Mouse (Mus musculus) ES-E14 (cell line): ENCODE results near the gene Zfp639. TPM values are rescaled to one million over a fixed set of nuclear protein-coding genes. Genes with fewer than 3 reads are reported as not detected.

Experiments used
- DNase-seq: peaks from one replicate; pipeline ENCODE4 v3.0.0-alpha.2; 2013; ENCODE audit warnings: low read depth, low spot score
- H3K27ac ChIP-seq: 2 replicates; pipeline ENCODE4 v1.5.1; 2012; ENCODE audit warnings: low read depth, mild to moderate bottlenecking, low read length, moderate library complexity, mixed read lengths; ENCODE audit not compliant: poor library complexity, insufficient read depth, severe bottlenecking
- H3K36me3 ChIP-seq: 2 replicates; pipeline ENCODE4 v1.6.1; 2012; ENCODE audit warnings: mild to moderate bottlenecking, low read length, moderate library complexity, mixed read lengths; ENCODE audit not compliant: control insufficient read depth, poor library complexity, insufficient read depth, severe bottlenecking
- H3K4me1 ChIP-seq, 2 experiments: fragments of 150-350 bp in 1 of 2; sonication (generic) in 1 of 2; 2 replicates each; pipeline ENCODE4 v1.6.1; 2012; ENCODE audit warnings: low read length in 2 of 2, mild to moderate bottlenecking in 1 of 2, mixed read lengths in 1 of 2; ENCODE audit not compliant: control insufficient read depth in 2 of 2, insufficient read depth in 2 of 2, poor library complexity in 1 of 2
- H3K4me3 ChIP-seq, 2 experiments: fragments of 150-350 bp in 1 of 2; sonication (generic) in 1 of 2; 2 replicates each; pipeline ENCODE4 v1.5.1; 2012; ENCODE audit warnings: low read length in 2 of 2, low read depth in 1 of 2, mild to moderate bottlenecking in 1 of 2, mixed read lengths in 1 of 2; ENCODE audit not compliant: insufficient read depth in 1 of 2, poor library complexity in 1 of 2, severe bottlenecking in 1 of 2
- H3K9ac ChIP-seq: 2 replicates; pipeline ENCODE4 v1.6.1; 2012; ENCODE audit warnings: low read depth, mild to moderate bottlenecking, low read length, mixed read lengths; ENCODE audit not compliant: poor library complexity, insufficient read depth, severe bottlenecking
- H3K9me3 ChIP-seq: fragments of 150-350 bp; sonication (generic); 2 replicates; pipeline ENCODE4 v1.6.1; 2012; ENCODE audit warnings: low read depth, mild to moderate bottlenecking, low read length; ENCODE audit not compliant: control insufficient read depth, insufficient read depth
- CHD2 ChIP-seq: IDR thresholded peaks from 2 replicates; pipeline ENCODE4 v1.6.1; 2014; ENCODE audit warnings: mild to moderate bottlenecking, low read depth, low read length, inconsistent platforms
- HCFC1 ChIP-seq: IDR thresholded peaks from 2 replicates; pipeline ENCODE4 v1.6.1; 2012; ENCODE audit warnings: low read length, inconsistent platforms, borderline replicate concordance; ENCODE audit not compliant: insufficient read depth
- MAFK ChIP-seq: IDR thresholded peaks from 2 replicates; pipeline ENCODE4 v1.6.1; 2014; ENCODE audit warnings: mild to moderate bottlenecking, low read depth, low read length, inconsistent platforms; ENCODE audit not compliant: insufficient read depth
- ZC3H11A ChIP-seq: IDR thresholded peaks from 2 replicates; pipeline ENCODE4 v1.6.1; 2012; ENCODE audit warnings: low read depth, mild to moderate bottlenecking, inconsistent platforms, low read length, borderline replicate concordance
- ZNF384 ChIP-seq: IDR thresholded peaks from 2 replicates; pipeline ENCODE4 v1.6.1; 2012; ENCODE audit warnings: low read depth, low read length, inconsistent platforms
- in situ Hi-C, 2 experiments: fragments of 600-800 bp; cut with MboI; formaldehyde crosslinking; loops; one replicate each; pipeline ENCODE4 v1.15.1; 2025; ENCODE audit warnings: low sequenced_read_pairs in 2 of 2, inconsistent platforms in 1 of 2; ENCODE audit not compliant: unreplicated experiment in 2 of 2
- total RNA-seq: library from RNA; depleted of rRNA; stranded (reverse); fragments of 300-350 nt; gene quantifications from 2 replicates; pipeline ENCODE4 v1.2.3, GENCODE M21; 2012; rRNA removed

Gene Zfp639
- total RNA-seq, 1 experiment = 42.1 TPM

GRCm38 (mm10) chr3:32535692-32536091, 25.6 kb downstream of the Zfp639 start:
- Histone ChIP-seq H3K36me3 (peaks cover 6% of the 10 kb centered on the region), H3K9ac (no peak overlapping the region), H3K27ac (no peak overlapping the region), H3K9me3 (no peaks in the 10 kb centered on the region), H3K4me1 (0 out of 4 replicates have a peak, but pooled peaks cover 0 to 3% of the 10 kb centered on the region in 2 experiments), H3K4me3 (no peak overlapping the region)
- TF ChIP-seq HCFC1 = no peak
- no peak for TF ChIP-seq CHD2
- TF ChIP-seq ZC3H11A = no peak
- no peak for TF ChIP-seq ZNF384
- TF ChIP-seq MAFK = no peak
- no peak for DNase-seq
- in situ Hi-C loops = no loop called here

DNA sequence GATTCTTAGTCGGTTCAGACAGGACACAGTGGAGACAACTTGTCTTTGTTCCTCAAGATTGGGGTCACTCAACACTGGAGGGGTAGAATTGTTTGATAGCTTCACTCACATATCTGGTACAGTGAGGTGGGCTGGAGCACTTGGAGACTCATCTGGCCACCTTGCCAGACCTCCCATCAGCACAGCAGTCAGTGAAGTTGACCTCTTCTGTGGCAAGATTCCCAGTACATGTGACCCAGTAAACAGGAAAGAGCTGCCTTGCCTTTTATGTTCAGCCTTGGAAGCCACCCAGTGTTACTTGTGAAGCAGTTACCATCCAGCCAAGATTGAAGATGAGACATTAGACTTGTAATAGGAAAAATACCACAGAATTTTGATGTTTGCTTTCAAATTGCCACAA, 27.5 kb downstream of the Zfp639 start:
- no peak overlapping the region for H3K9ac ChIP-seq
- H3K36me3 ChIP-seq = peaks cover 6% of the 10 kb centered on the region; the same call in 1 of the 2 replicates
- H3K9me3 ChIP-seq = no peaks in the 10 kb centered on the region
- no peak for DNase-seq
- TF ChIP-seq ZC3H11A = no peak
- TF ChIP-seq CHD2 = no peak
- no peak for TF ChIP-seq HCFC1
- TF ChIP-seq ZNF384 = no peak
- no peak for TF ChIP-seq MAFK
- H3K27ac ChIP-seq = no peak overlapping the region
- no peaks in the 10 kb centered on the region for H3K4me1 ChIP-seq
- in situ Hi-C loops = no loop called here
- no peak overlapping the region for H3K4me3 ChIP-seq

DNA sequence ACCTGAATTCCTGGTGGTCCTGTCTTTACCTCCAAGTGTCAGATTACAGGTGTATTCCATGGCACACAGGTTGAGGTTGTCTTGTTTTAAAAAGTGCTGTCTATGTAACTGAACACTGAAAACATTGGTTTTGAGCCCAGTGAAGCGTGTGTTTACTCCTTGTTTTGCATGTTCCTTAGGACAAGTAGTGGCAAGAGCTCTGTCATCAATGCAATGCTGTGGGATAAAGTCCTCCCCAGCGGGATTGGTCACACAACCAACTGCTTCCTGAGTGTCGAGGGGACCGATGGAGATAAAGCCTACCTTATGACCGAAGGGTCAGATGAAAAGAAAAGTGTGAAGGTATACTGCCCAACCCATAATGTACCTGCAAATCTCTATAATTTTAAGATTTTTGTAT, 28.0 kb downstream of the Zfp639 start:
- Histone ChIP-seq H3K36me3 (peaks cover 4% of the 10 kb centered on the region; the same call in 1 of the 2 replicates), H3K4me3 (no peak overlapping the region), H3K27ac (no peak overlapping the region), H3K4me1 (no peaks in the 10 kb centered on the region), H3K9ac (no peak overlapping the region), H3K9me3 (no peaks in the 10 kb centered on the region)
- in situ Hi-C loops = no loop called here
- TF ChIP-seq CHD2 = no peak
- no peak for TF ChIP-seq ZNF384
- TF ChIP-seq MAFK = no peak
- no peak for TF ChIP-seq ZC3H11A
- TF ChIP-seq HCFC1 = no peak
- DNase-seq = no peak

DNA sequence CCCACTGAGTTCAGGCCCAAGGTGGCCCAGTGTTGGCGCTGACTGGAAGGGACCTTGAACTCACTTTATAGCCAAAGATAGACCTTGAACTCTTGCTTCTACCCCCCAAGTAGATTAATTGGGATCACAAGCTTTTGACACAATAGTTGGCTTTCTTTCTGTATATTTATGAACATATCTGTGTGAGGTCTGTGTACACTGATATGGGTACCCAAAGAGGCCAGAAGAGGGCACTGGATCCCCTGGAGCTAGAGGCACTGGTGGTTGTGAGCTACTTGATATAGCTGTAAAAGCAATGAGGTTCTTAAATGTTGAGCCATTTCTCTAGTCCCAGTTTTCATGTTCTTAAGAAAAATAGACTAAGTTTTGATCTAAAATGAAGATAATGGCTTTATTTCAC, 43.0 kb downstream of the Zfp639 start:
- DNase-seq = no peak
- H3K9ac ChIP-seq = no peak overlapping the region
- in situ Hi-C loops = no loop called here
- no peak overlapping the region for H3K27ac ChIP-seq
- H3K9me3 ChIP-seq = no peaks in the 10 kb centered on the region
- no peak for TF ChIP-seq ZC3H11A
- no peak for TF ChIP-seq HCFC1
- TF ChIP-seq ZNF384 = no peak
- TF ChIP-seq MAFK = no peak
- no peak for TF ChIP-seq CHD2
- no peak overlapping the region for H3K4me3 ChIP-seq
- peaks cover 3% of the 10 kb centered on the region; the same call in 1 of the 2 replicates for H3K36me3 ChIP-seq
- no peaks in the 10 kb centered on the region for H3K4me1 ChIP-seq

DNA sequence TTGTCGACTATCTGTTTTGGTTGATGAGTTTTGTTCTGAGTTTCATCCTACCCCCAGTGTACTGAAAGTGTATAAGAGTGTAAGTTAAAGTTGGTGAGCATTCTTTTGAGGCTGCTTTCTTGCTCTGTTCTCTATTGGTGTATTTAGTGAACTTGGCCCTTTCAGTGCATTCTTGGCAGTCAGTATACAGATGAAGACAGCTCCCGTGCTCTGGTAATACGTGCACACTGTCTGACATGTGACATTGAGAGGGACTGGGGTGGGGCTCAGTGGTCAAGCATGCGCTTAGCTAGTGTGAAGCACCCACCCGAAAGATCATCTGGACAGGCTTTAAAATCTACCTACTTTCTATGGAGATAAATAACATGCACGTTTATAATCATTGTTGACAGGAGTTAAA, 53.3 kb downstream of the Zfp639 start:
- Histone ChIP-seq H3K4me3 (no peak overlapping the region), H3K4me1 (no peaks in the 10 kb centered on the region), H3K36me3 (peaks cover 6% of the 10 kb centered on the region), H3K27ac (no peak overlapping the region), H3K9ac (no peak overlapping the region), H3K9me3 (no peaks in the 10 kb centered on the region)
- DNase-seq = no peak
- in situ Hi-C loops = no loop called here
- no peak for TF ChIP-seq CHD2
- TF ChIP-seq HCFC1 = no peak
- TF ChIP-seq ZNF384 = no peak
- no peak for TF ChIP-seq ZC3H11A
- TF ChIP-seq MAFK = no peak

Other genes starting within 250 kb of the Zfp639 start
- gene Zmat3, start 144.2 kb upstream of the Zfp639 start, total RNA-seq = 30.9 and 39.7 TPM in 2 replicates
- gene Pik3ca, start 112.6 kb upstream of the Zfp639 start, total RNA-seq = 14.9 and 19.8 TPM in 2 replicates
- gene Kcnmb3, start 18.0 kb upstream of the Zfp639 start, total RNA-seq = 0.13 and 0.16 TPM in 2 replicates
- gene Mfn1, start 19.2 kb downstream of the Zfp639 start, total RNA-seq = 22.9 and 35.1 TPM in 2 replicates
- gene Gnb4, start 106.3 kb downstream of the Zfp639 start, total RNA-seq = 16.5 and 19.1 TPM in 2 replicates
- 160 and 178 TPM in 2 replicates for gene Actl6a, start 196.0 kb downstream of the Zfp639 start, total RNA-seq
- 199 and 237 TPM in 2 replicates for gene Ndufb5, start 226.7 kb downstream of the Zfp639 start, total RNA-seq
- gene Mrpl47, start 227.3 kb downstream of the Zfp639 start, total RNA-seq = 34.9 and 40.3 TPM in 2 replicates